Mouse (Mus musculus) lung, embryonic 16.5 days (tissue): ENCODE results near the gene Ubc. TPM values are rescaled to one million over a fixed set of nuclear protein-coding genes. Genes with fewer than 3 reads are reported as not detected.

ENCODE experiments used
- ATAC-seq: fragments of 200-750 bp; cut with Nextera tagmentation; 2 replicates; pipeline ENCODE4 v1.8.0; 2017; ENCODE audit warnings: low read depth, mild to moderate bottlenecking, moderate library complexity
- H3K27ac ChIP-seq: fragments of 300-500 bp; sonication (generic); 2 replicates; pipeline ENCODE4 v1.5.1; 2014; ENCODE audit warnings: mild to moderate bottlenecking, control low read depth, low read length
- H3K27me3 ChIP-seq: fragments of 300-500 bp; sonication (generic); 2 replicates; pipeline ENCODE4 v1.6.1; 2014; ENCODE audit warnings: low read depth, low read length, mixed read lengths; ENCODE audit not compliant: control insufficient read depth, insufficient read depth
- H3K36me3 ChIP-seq: fragments of 300-500 bp; sonication (generic); 2 replicates; pipeline ENCODE4 v1.6.1; 2014; ENCODE audit warnings: low read length; ENCODE audit not compliant: control insufficient read depth, insufficient read depth
- H3K4me1 ChIP-seq: fragments of 300-500 bp; sonication (generic); replicated peaks from 2 replicates; pipeline ENCODE4 v1.6.1; 2014; ENCODE audit warnings: low read length, mixed read lengths; ENCODE audit not compliant: control insufficient read depth, insufficient read depth
- H3K4me2 ChIP-seq: fragments of 300-500 bp; sonication (generic); 2 replicates; pipeline ENCODE4 v1.6.1; 2014; ENCODE audit warnings: low read depth, low read length, control low read depth
- H3K4me3 ChIP-seq: fragments of 300-500 bp; sonication (generic); 2 replicates; pipeline ENCODE4 v1.5.1; 2014; ENCODE audit warnings: mild to moderate bottlenecking, low read length, control low read depth
- H3K9ac ChIP-seq: fragments of 300-500 bp; sonication (generic); 2 replicates; pipeline ENCODE4 v1.6.1; 2014; ENCODE audit warnings: low read length, control low read depth
- H3K9me3 ChIP-seq: fragments of 300-500 bp; sonication (generic); 2 replicates; pipeline ENCODE4 v1.6.1; 2016; ENCODE audit warnings: low read length; ENCODE audit not compliant: control insufficient read depth
- WGBS: fragments of 180-500 bp; shearing (Covaris S2); extraction: QIAGEN DNeasy Blood & Tissue Kit; methylation state at CpG from one replicate; pipeline ENCODE4 v1.1.7; 2014; 5-methylcytosine and 5-hydroxymethylcytosine counted together
- polyA plus RNA-seq: library from polyadenylated mRNA; unstranded; fragments of >200 nt; fragmentation: Nextera tagmentation; extraction: Ambion mirVana; gene quantifications from 2 replicates; pipeline ENCODE4 v1.2.1, GENCODE M21; 2015

Ubc gene
- polyA plus RNA-seq, 1 experiment from 2014 or later: 1,205 TPM

GRCm38 (mm10) chr5:125375871-125376270 lies 14.1 kb downstream of the Ubc start:
- H3K9me3 ChIP-seq: no peaks in the 10 kb centered on the region; the same call in 1 of the 2 replicates
- 78% methylated on average over 2 of the region's 2 CpGs for WGBS

GRCm38 (mm10) chr5:125372027-125372426 lies 18.0 kb downstream of the Ubc start:
- no peak for ATAC-seq
- Histone ChIP-seq H3K4me1 (no peaks in the 10 kb centered on the region), H3K9me3 (no peaks in the 10 kb centered on the region; the same call in 1 of the 2 replicates), H3K4me3 (no peak overlapping the region), H3K36me3 (no peaks in the 10 kb centered on the region), H3K27ac (no peak overlapping the region), H3K9ac (no peak overlapping the region), H3K4me2 (no peak overlapping the region), H3K27me3 (no peaks in the 10 kb centered on the region)
- WGBS: 63% methylated on average over 4 of the region's 4 CpGs

More at GRCm38 (mm10) chr5:125375871-125376270, 14.1 kb downstream of the Ubc start:
- H3K4me3 ChIP-seq: no peak overlapping the region
- no peak overlapping the region for H3K4me2 ChIP-seq
- H3K9ac ChIP-seq: no peak overlapping the region
- H3K27me3 ChIP-seq: no peaks in the 10 kb centered on the region
- ATAC-seq: no peak
- H3K4me1 ChIP-seq: no peaks in the 10 kb centered on the region
- no peak overlapping the region for H3K27ac ChIP-seq
- H3K36me3 ChIP-seq: no peaks in the 10 kb centered on the region

- no peaks in the 10 kb centered on the region for H3K4me1 ChIP-seq
- no peaks in the 10 kb centered on the region for H3K27me3 ChIP-seq
- no peak for ATAC-seq
- H3K4me3 ChIP-seq: no peak overlapping the region
- H3K9ac ChIP-seq: no peak overlapping the region
- H3K4me2 ChIP-seq: no peak overlapping the region
- H3K36me3 ChIP-seq: no peaks in the 10 kb centered on the region
- 71% methylated on average over 7 of the region's 7 CpGs for WGBS
- H3K9me3 ChIP-seq: no peaks in the 10 kb centered on the region; the same call in 1 of the 2 replicates
- H3K27ac ChIP-seq: no peak overlapping the region
Measured at GRCm38 (mm10) chr5:125370950-125371693, 18.9 kb downstream of the Ubc start.

- WGBS: 1% methylated on average over 4 of the region's 4 CpGs
- peak; percentile 51 for ATAC-seq
Measured at GRCm38 (mm10) chr5:125368568-125368967, 21.4 kb downstream of the Ubc start.

GRCm38 (mm10) chr5:125368156-125368555 lies 21.8 kb downstream of the Ubc start:
- H3K4me2 ChIP-seq: no peak overlapping the region
- no peak overlapping the region for H3K9ac ChIP-seq
- H3K4me1 ChIP-seq: no peaks in the 10 kb centered on the region
- H3K4me3 ChIP-seq: no peak overlapping the region
- no peak overlapping the region for H3K27ac ChIP-seq
- WGBS: 59% methylated on average over 5 of the region's 5 CpGs
- H3K9me3 ChIP-seq: no peaks in the 10 kb centered on the region
- H3K36me3 ChIP-seq: no peaks in the 10 kb centered on the region
- ATAC-seq: no peak
- H3K27me3 ChIP-seq: no peaks in the 10 kb centered on the region

More at GRCm38 (mm10) chr5:125368568-125368967, 21.4 kb downstream of the Ubc start:
- no peak overlapping the region for H3K27ac ChIP-seq
- H3K27me3 ChIP-seq: no peaks in the 10 kb centered on the region
- H3K9me3 ChIP-seq: no peaks in the 10 kb centered on the region; the same call in 1 of the 2 replicates
- no peak overlapping the region for H3K9ac ChIP-seq
- no peaks in the 10 kb centered on the region for H3K4me1 ChIP-seq
- H3K36me3 ChIP-seq: no peaks in the 10 kb centered on the region
- no peak overlapping the region for H3K4me3 ChIP-seq
- no peak overlapping the region for H3K4me2 ChIP-seq

GRCm38 (mm10) chr5:125364851-125365429 lies 25.1 kb downstream of the Ubc start:
- 67% methylated on average over 4 of the region's 4 CpGs for WGBS
- no peak overlapping the region for H3K4me3 ChIP-seq
- no peak overlapping the region for H3K4me2 ChIP-seq
- ATAC-seq: no peak
- H3K4me1 ChIP-seq: no peaks in the 10 kb centered on the region
- no peak overlapping the region for H3K9ac ChIP-seq
- no peaks in the 10 kb centered on the region for H3K27me3 ChIP-seq
- no peaks in the 10 kb centered on the region for H3K36me3 ChIP-seq
- no peak overlapping the region for H3K27ac ChIP-seq
- H3K9me3 ChIP-seq: no peaks in the 10 kb centered on the region

GRCm38 (mm10) chr5:125363894-125364293 lies 26.1 kb downstream of the Ubc start:
- H3K27ac ChIP-seq: no peak overlapping the region
- H3K36me3 ChIP-seq: no peaks in the 10 kb centered on the region
- 40% methylated on average over 7 of the region's 7 CpGs for WGBS
- no peaks in the 10 kb centered on the region for H3K9me3 ChIP-seq
- peak; percentile 77 for ATAC-seq
- H3K4me2 ChIP-seq: no peak overlapping the region
- H3K9ac ChIP-seq: no peak overlapping the region
- no peaks in the 10 kb centered on the region for H3K27me3 ChIP-seq
- H3K4me1 ChIP-seq: no peaks in the 10 kb centered on the region
- H3K4me3 ChIP-seq: no peak overlapping the region

GRCm38 (mm10) chr5:125360981-125361510 lies 29.0 kb downstream of the Ubc start:
- Histone ChIP-seq H3K9me3 (no peaks in the 10 kb centered on the region), H3K4me1 (no peaks in the 10 kb centered on the region), H3K36me3 (no peaks in the 10 kb centered on the region), H3K27ac (no peak overlapping the region), H3K4me3 (no peak overlapping the region), H3K9ac (no peak overlapping the region), H3K27me3 (no peaks in the 10 kb centered on the region), H3K4me2 (no peak overlapping the region)
- 73% methylated on average over 16 of the region's 16 CpGs for WGBS
- no peak for ATAC-seq

GRCm38 (mm10) chr5:125360566-125360965 lies 29.4 kb downstream of the Ubc start:
- Histone ChIP-seq H3K4me1 (no peaks in the 10 kb centered on the region), H3K27me3 (no peaks in the 10 kb centered on the region), H3K9ac (no peak overlapping the region), H3K36me3 (no peaks in the 10 kb centered on the region), H3K4me2 (no peak overlapping the region), H3K27ac (no peak overlapping the region), H3K9me3 (no peaks in the 10 kb centered on the region), H3K4me3 (no peak overlapping the region)
- WGBS: 70% methylated on average over 9 of the region's 9 CpGs
- ATAC-seq: no peak
